Mouse (Mus musculus): ENCODE measurements around the gene Atp5s. TPM values are rescaled to one million over a fixed set of nuclear protein-coding genes. Genes with fewer than 3 reads are reported as not detected.
A peak's percentile ranks its signal among the peaks of the same experiment; 100 is the strongest.

The Atp5s gene
- polyA plus RNA-seq, 1 experiment from 2014 or later: 21.2 TPM

DNA sequence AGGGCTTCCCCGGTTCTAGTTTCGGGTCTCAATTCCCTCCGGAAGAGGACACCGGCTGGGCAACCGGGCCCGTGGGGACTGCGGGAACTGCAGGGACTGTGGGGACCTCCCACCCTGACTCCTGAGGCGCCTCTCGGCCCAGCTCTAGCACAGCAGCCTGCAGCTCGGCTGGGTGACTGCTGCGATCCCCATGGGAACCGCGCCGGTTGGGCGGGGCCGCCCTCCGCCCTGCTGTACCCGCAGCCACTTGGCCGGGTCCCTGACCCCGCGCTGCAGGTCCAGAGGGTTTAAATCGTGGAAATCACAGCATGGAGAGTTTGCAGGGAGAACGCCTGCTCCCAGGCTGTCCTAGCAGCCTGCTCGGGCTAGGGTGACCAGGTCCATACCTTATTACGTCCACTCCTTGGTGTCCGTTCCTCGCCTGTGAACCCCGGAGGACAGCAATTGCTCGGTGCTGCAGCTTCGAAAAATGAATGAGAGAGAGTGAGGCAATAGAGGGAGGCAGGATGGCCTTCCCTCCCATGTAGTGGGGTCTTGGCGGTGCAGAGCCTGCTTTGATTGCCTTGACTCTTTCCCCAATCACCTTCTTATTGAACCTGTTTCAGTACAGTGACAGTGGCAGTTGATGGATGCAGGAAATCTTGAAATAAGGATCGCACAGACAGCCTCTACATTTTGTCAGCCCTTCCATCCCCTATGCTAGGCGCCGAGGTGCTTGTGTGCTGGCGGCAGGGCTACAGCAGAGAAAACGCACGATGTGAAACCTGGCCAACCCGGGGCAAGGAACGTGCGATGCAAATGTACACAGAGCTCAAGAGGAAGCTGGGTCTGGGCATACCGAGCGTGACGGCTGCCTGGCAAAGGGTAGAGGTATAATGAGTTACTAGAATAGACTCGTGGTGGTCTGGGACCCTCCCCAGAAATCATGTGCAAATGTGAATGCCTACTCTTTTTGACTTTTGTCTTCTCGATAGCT, 66.1 kb downstream of the Atp5s start, which contains the start of gene Cdkl1:
TSS of gene Cdkl1 (minus strand) at position 738 of the 976 bp plus-strand sequence.
- Histone ChIP-seq H3K36me3 (no peaks in the 10 kb centered on the region), H3K4me1 (peaks cover 18% of the 10 kb centered on the region), H3K4me3 (peak within 1 kb of the TSS; percentile 70), H3K27ac (replicated peaks) (peak within 1 kb of the TSS; percentile 76), H3K27me3 (ENCODE audit: low read depth, poor library complexity, severe bottlenecking) (peaks cover 51% of the 10 kb centered on the region), H3K9me3 (replicated peaks) (no peaks in the 10 kb centered on the region)
- WGBS: 2% methylated on average over 45 of the region's 45 CpGs
- peak; percentile 78 for DNase-seq (ENCODE audit: low spot score)

MicroRNA genes within 50 kb of the gene (microRNA counts, 519-probe panel; counts per million panel counts)
- not detected for microRNA mmu-miR-681

Small RNAs within 50 kb of the gene (microRNA-seq; reads per million reads assigned to microRNA genes)
- gene Mir681: not detected

Other genes starting within 250 kb of the Atp5s start
- gene Vcpkmt, start 141.9 kb upstream of the Atp5s start, polyA plus RNA-seq (2016; fragmentation: Nextera tagmentation; extraction: Ambion mirVana): 20.1 and 21.4 TPM in 2 replicates
- 7.8 and 10.4 TPM in 2 replicates for gene Sos2, start 43.1 kb upstream of the Atp5s start, polyA plus RNA-seq (2016; fragmentation: Nextera tagmentation; extraction: Ambion mirVana)
- 15.7 and 16.5 TPM in 2 replicates for gene L2hgdh, start 77 bp upstream of the Atp5s start, polyA plus RNA-seq (2016; fragmentation: Nextera tagmentation; extraction: Ambion mirVana)
- 0.68 and 0.77 TPM in 2 replicates for gene Cdkl1, start 66.3 kb downstream of the Atp5s start, polyA plus RNA-seq (2016; fragmentation: Nextera tagmentation; extraction: Ambion mirVana)
- gene Atl1, start 167.7 kb downstream of the Atp5s start, polyA plus RNA-seq (2016; fragmentation: Nextera tagmentation; extraction: Ambion mirVana): 22.1 and 35.0 TPM in 2 replicates
- 22.1 and 23.5 TPM in 2 replicates for gene Map4k5, start 168.2 kb downstream of the Atp5s start, polyA plus RNA-seq (2016; fragmentation: Nextera tagmentation; extraction: Ambion mirVana)